Mouse (Mus musculus) embryo, embryonic 11 days (tissue): ENCODE data around the gene Vps35l.

Source experiments
- DNase-seq: peaks from one replicate; pipeline ENCODE4 v3.0.0-alpha.2; 2015

Vps35l gene

DNA sequence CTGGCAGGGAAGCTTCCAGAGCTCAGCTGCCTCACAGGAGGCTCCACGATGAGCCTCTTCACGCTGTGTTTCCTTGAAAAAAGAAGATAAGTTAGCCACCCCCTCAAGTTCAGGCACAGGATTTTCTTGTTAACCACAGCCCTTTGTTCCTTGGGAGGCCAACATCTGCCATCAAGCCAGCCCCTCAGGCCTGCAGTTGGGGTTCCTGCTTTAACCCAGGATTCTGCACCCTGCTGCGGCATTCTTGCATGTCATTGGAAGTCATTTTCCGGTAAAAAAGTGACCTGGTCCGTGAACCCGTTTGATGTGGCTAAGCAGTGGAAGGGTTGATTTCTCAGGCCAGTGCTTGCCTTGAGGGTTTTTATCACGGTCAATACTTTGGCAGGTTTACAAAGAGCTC lies 84.4 kb downstream of the Vps35l start:
- no peak for DNase-seq

DNA sequence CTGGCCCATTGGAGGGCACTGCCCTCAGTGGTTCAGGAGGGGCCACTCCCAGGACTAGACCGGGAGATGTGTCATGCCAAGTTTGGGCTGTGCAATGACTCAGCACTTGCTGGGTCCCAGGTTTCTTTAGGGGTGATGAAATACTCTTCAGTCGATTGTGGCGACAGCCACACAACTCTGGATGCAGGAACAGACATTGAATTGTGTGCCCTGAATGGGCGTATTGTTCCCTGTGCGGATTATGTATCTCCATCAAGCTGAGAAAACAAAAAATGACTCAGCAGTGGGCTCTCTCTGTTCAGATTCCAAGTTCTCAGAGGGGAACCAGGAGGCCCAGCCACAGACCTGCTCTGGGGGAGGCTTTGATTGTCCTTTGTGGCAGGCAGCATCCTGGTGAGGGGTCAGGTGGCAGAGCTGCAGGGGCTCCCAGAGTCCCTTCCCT lies 88.0 kb downstream of the Vps35l start:
- peak; percentile 30 for DNase-seq

DNA sequence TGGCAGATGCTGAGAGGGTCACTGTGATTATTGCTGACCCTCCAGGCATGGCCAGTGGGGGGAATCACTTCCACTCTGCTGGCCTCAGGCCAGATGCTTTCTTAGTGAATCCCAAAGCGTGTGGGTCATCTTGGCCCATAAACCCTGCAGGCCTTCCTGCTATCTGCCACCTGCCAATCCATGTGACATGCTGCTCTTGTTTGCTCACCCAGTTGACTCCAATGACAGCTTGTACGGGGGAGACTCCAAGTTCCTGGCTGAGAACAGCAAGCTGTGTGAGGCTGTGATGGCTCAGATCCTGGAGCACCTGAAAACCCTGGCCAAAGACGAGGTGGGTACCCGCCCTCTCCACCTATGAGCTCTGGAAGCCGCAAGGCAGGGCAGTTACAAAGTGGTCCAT lies 97.9 kb downstream of the Vps35l start:
- DNase-seq, result no peak

- no peak for DNase-seq
Observed at GRCm38 (mm10) chr7:118841030-118841745, 101.2 kb downstream of the Vps35l start.

- DNase-seq, result no peak
Observed at GRCm38 (mm10) chr7:118841796-118842195, 101.8 kb downstream of the Vps35l start.

DNA sequence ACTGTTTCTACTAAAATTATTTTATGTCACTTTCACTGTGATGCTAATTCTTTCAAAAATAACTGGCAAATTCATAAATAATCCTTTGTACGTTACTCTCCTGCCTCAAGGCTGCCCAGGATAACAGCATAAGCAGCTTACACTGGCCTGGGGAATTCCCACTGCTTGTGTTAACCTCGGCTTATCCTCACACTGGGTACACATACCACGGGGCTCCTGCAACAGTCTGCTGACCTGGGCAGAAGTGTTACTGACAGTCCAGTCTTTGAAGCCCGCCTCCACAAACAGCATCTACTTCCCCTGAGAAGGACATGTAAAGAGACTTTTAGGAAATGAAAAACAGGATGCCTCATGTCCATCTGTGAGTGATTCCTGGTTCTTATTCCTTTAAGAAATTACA lies 102.9 kb downstream of the Vps35l start:
- DNase-seq, result no peak

DNA sequence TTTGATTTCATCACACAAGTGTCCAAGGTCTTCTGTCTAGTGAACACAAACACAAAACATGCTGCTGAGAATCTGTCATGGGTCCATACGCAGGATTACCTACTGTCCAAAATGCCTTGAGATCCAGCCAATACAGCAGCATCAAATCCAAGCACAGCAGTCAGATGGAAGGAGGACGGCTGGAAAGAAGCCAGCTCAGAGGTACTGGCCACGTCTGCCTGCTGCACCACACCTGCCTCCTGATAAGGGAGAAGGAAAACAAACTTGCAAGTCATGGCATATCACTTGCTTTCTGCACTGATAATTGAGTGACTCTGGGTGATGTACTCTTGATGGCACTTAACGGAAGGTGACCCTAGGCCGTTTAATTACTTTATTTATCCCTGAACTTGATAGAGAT lies 105.1 kb downstream of the Vps35l start:
- no peak for DNase-seq

DNA sequence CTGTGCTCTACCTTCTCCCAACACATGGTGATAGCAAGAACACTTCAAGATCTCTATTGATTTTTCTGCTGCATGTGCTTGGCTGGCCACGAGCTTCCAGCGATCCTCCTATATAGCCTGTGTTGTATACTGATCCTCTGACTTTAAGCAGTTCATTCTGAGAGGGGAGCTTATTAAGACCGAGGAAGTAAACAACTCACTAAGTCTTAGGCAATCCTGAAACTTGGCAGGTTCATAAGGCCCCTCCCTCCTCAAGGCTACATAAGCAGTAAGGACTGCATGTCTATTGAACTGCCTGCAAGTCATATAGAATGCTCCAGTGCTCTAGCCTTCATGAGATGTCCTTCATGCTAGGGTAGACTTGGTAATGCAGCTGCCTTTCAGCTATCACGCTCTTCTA lies 106.3 kb downstream of the Vps35l start:
- DNase-seq, result no peak

GRCm38 (mm10) chr7:118848796-118849195 lies 108.8 kb downstream of the Vps35l start:
- DNase-seq, result peak; percentile 12

- no peak for DNase-seq
Observed at GRCm38 (mm10) chr7:118849543-118850250, 109.7 kb downstream of the Vps35l start.

- DNase-seq, result no peak
Observed at GRCm38 (mm10) chr7:118850676-118851290, 110.8 kb downstream of the Vps35l start.

DNA sequence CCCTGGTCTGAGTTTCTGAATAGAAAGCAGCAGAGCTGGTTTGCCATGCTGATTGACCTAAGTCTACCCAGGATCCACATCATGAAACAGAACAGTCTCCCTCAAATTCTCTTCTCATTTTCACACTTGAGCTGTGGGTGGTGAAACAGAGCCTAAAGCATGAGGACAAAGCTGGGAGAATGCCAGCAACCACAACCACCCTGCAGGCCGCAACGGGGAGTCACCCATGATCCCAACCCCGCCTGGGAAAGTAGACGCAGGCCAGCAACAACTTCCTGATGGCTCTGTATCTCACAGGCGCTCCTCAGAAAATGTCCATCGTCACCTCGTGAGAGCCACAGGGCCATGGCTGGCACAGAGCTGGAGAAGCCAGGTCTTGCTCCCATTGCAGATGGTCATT lies 111.5 kb downstream of the Vps35l start:
- DNase-seq, result no peak

- DNase-seq, result no peak
Observed at GRCm38 (mm10) chr7:118852611-118853010, 112.6 kb downstream of the Vps35l start.

- DNase-seq, result no peak
Observed at GRCm38 (mm10) chr7:118854606-118855005, 114.6 kb downstream of the Vps35l start.

DNA sequence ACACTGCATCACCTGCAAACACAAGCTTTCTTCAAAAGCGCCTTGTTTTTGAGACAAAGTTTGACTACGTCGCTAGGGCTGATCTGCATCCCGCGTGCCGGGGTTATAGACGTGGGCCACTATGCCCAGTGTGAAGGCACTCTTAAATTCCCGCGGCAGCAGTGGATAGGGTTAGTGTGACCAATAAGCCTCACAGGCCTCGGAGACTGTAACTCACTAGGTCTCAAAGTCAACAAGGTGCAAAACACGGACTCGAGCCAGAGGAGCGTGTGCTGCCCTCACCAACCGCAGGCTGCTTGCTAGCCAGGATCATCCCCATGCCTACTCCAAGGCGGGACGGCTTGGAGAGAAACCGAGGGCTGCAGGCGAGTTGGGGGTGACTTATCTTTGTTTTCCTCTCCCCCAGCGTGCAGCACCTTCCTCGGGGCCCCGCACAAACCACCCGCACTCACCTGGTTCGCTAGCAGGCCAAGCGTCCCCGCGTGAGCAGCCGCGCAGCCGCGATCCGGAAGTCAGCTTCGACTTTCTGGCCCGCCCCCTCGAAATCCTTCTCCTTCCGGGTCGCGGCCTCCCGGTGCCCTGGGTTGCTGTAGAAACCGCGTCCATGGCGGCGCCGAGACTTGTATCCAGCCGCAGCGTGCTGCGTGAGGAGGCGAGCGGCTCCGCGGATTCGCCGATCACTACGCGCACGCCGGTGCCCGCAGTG lies 115.3 kb downstream of the Vps35l start, which contains the start of gene Iqck:
Gene Iqck (plus strand): TSS at position 582 of the 706 bp plus-strand sequence.
- peak; percentile 97 for DNase-seq

DNA sequence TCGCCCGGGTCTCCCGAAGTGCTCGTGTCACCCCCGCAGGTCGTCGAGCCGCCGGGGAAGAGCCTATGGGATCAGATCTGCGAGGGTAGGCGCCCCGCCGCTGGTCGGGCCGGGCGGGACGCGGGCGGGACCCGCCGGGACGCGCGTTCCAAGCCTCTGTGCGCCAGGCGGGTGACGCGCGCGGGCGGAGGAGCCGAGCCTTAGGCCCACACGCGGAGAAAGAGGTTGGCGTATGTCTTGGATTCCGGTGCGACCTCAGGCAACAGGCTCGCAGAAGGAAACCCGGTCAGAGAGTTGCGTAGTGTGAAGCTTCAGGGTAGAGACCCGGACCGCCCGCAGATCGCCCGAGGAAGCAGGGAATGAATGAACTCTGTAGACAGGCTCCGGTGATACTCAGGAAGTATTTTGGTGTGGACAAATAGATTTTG lies 115.9 kb downstream of the Vps35l start, which contains the start of gene Knop1:
Gene Knop1 (minus strand): TSS at position 378 of the 428 bp plus-strand sequence.
- no peak for DNase-seq

DNA sequence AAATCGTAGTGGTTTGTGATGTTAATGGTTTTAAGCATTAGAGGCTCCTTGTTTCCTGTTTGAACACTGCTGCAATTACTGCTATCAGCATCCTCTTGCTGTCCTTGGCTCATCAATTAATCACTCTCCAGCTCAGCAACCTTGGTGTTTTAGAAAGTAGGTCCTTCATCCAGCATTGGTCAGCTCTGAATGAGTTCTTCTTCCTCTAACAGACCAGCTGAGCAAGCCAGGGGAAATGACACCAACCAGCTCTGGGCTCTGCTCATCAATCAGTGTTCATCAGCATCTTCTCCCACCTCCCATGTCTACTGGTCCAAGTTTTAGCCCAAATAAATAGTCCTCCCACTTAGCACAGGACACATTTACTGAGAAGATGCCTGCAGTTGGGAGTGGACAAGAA lies 118.6 kb downstream of the Vps35l start:
- no peak for DNase-seq

- no peak for DNase-seq
Observed at GRCm38 (mm10) chr7:118865362-118865761, 125.3 kb downstream of the Vps35l start.

DNA sequence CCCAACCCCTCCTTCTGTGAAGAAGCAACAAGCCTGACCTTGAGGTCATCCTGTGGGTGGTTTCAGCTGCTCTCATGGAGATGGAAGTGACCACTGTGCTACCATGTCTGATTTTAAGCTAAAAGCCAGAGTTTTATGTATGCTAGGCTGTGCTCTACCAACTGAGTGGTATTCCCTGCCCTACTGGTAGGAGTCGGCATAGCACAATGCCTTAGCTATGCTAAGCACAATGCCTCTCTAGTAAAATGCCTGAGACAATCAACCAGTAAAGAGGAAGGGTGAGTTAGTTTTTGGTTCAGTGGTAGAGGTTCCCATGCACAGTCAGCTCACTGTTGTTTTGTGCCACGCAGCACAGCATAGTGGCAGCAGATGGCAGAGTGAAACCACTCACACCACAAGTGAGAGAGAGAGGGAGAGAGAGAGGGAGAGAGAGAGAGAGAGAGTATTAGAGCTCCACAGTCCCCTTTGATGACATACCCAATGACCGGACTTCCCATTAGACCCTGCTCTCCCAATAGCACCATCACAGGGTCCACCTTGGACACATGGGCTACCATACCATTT lies 139.5 kb downstream of the Vps35l start:
- no peak for DNase-seq

DNA sequence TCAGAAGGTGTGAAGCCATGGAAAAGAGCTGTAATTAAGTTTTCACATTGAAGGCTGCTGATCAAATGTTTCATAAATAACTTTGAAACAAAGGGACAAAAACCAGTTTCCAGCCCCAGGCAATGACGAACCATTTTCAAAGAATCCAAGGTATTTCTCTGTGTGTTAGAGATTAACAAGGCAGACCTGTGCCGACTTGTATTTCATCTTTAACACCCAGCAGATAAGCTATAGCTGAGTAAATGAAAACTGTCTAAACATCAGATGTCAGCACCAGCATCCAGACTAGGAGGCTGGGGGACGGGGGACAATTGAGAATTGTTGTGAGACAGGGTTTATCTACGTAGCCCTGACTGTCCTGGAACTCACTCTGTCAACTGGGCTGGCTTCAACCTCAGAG lies 143.9 kb downstream of the Vps35l start:
- no peak for DNase-seq

GRCm38 (mm10) chr7:118884969-118885368 lies 144.9 kb downstream of the Vps35l start:
- DNase-seq, result no peak

DNA sequence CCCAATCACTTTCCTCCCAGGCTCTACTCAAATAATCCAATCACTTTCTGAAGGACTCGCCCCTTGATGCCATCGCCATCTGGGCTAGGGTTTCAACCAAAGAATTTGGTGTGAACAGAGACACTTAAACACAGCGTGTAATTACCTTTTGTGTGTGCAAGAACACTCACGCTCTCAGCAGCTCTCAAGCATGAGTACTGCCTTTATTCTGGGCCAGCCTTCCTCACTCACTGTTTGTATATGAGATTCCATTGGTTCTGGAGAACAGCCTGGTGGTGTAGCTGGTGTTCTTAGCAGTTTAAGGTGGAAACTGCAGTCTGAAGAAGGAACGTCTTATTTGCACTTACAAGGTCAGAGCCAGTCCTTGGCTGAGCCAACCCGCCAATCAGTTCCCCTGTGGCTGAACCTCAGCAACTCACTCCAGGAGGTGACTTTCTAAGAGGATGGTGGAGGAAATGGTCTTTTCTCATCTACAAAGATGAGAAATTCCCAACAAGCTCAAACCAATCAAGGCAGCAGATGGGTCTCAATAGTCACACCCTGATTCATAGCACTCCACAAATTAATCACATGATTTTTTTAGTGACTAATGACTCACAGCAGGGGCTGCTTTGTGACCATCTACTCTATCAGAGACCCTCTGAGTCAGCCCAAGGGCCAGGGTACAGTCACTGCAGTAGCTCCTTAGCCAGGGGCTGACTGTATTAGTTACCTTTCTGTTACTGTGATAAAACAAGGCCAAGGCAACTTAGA lies 147.5 kb downstream of the Vps35l start:
- peak; percentile 52 for DNase-seq
